Mouse (Mus musculus): ENCODE data around the gene Rps8. TPM values are rescaled to one million over a fixed set of nuclear protein-coding genes. Genes with fewer than 3 reads are reported as not detected.
A peak's percentile ranks its signal among the peaks of the same experiment; 100 is the strongest.

The Rps8 gene
- total RNA-seq, 1 experiment from 2014 or later: 1,241 TPM

DNA sequence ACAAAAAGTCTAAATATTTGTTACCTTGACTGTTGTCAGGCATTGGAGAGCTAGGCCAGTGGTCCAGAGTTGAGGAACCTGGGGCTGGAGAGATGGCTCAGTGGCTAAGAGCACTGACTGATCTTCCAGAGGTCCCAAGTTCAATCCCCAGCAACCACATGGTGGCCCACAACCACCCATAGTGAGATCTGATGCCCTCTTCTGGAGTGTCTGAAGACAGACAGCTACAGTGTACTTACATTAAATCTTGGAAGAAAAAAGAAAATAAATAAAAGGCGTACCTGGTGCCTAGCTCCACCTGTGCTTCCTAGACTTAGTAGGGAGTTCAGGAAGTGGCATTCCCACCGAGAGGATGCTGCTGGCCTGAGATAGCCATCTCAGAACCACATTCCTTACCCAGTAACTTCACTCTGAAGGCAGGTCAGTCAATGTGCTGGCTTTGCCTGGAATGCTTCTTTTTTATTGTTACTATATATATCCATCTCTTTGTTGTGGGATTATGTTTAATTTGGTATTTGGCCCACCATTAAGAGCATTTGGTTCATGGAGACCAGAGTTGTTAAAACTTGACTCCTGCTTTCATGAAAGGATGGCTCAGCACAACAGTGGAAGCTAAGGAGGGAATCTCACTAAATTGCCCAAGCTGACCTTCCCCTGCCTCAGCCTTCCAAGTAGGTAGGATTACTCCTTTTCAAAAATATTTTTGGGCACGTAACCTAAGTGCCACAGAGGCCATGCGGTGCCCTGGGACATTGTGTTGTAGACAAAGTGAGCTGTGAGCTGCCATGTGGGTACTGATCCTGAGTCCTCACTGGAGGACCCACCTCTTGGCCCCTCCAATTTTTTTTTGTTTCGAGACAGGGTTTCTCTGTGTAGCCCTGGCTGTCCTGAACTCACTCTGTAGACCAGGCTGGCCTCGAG is 6.5 kb downstream of the Rps8 start:
- no peak for ATAC-seq (replicated peaks; ENCODE audit: insufficient number of reproducible peaks, low FRiP score, low TSS enrichment, poor library complexity, severe bottlenecking)

GRCm38 (mm10) chr4:117148815-117149214 is 7.2 kb downstream of the Rps8 start:
- no peak for ATAC-seq (replicated peaks; ENCODE audit: insufficient number of reproducible peaks, low FRiP score, low TSS enrichment, poor library complexity, severe bottlenecking)

GRCm38 (mm10) chr4:117148047-117148713 is 7.9 kb downstream of the Rps8 start:
- no peak for ATAC-seq (replicated peaks; ENCODE audit: insufficient number of reproducible peaks, low FRiP score, low TSS enrichment, poor library complexity, severe bottlenecking)

GRCm38 (mm10) chr4:117146176-117146575 is 9.9 kb downstream of the Rps8 start:
- ATAC-seq (replicated peaks; ENCODE audit: insufficient number of reproducible peaks, low FRiP score, low TSS enrichment, poor library complexity, severe bottlenecking): peak; percentile 77

- ATAC-seq (replicated peaks; ENCODE audit: insufficient number of reproducible peaks, low FRiP score, low TSS enrichment, poor library complexity, severe bottlenecking): no peak
Measured at GRCm38 (mm10) chr4:117145248-117145647, 10.8 kb downstream of the Rps8 start.

GRCm38 (mm10) chr4:117143023-117143422 is 13.0 kb downstream of the Rps8 start:
- ATAC-seq (replicated peaks; ENCODE audit: insufficient number of reproducible peaks, low FRiP score, low TSS enrichment, poor library complexity, severe bottlenecking): no peak

DNA sequence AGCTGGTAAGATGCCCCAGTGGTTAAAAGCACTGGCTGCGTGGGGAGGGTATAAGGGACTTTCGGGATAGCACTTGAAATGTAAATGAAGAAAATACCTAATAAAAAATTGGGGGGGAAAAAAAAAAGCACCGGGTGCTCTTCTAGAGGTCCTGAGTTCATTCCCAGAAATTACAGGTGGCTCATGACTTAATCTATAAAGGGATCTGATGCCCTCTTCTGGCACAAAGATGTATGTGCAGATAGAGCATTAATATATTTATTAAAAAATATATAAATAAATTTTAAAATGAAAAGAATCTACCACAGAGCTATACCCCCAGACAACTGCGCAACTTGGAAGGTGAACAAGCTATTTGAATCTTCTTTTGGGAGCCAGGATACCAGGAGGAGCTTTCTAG is 15.4 kb downstream of the Rps8 start:
- no peak for ATAC-seq (replicated peaks; ENCODE audit: insufficient number of reproducible peaks, low FRiP score, low TSS enrichment, poor library complexity, severe bottlenecking)

- ATAC-seq (replicated peaks; ENCODE audit: insufficient number of reproducible peaks, low FRiP score, low TSS enrichment, poor library complexity, severe bottlenecking): no peak
Measured at GRCm38 (mm10) chr4:117139217-117139612, 16.8 kb downstream of the Rps8 start.

- ATAC-seq (replicated peaks; ENCODE audit: insufficient number of reproducible peaks, low FRiP score, low TSS enrichment, poor library complexity, severe bottlenecking): no peak
Measured at GRCm38 (mm10) chr4:117138295-117139216, 17.5 kb downstream of the Rps8 start.

GRCm38 (mm10) chr4:117136034-117136433 is 20.0 kb downstream of the Rps8 start:
- peak; percentile 60 for ATAC-seq (replicated peaks; ENCODE audit: insufficient number of reproducible peaks, low FRiP score, low TSS enrichment, poor library complexity, severe bottlenecking)

DNA sequence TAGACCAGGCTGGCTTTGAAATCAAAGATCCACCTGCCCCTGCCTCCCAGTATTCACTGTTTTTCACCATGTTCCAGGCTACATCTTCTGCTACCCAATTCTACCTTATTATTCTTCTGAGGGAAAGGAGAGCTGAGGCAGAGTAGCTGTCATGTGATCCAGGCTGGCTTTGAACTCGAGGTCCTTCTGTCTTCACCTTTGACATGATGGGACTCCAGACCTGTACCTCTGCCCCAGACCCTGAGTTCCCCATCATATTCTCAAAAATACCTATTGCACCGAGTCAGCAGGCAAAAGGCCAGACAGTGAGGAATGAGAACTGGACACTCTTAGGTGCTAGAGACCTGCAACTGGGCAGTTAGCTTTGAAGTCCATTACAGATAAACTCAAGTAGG is 21.4 kb downstream of the Rps8 start:
- no peak for ATAC-seq (replicated peaks; ENCODE audit: insufficient number of reproducible peaks, low FRiP score, low TSS enrichment, poor library complexity, severe bottlenecking)

- peak; percentile 93 for ATAC-seq (replicated peaks; ENCODE audit: insufficient number of reproducible peaks, low FRiP score, low TSS enrichment, poor library complexity, severe bottlenecking)
Measured at GRCm38 (mm10) chr4:117133817-117134600, 22.0 kb downstream of the Rps8 start, which contains the start of gene Plk3. Gene Plk3, minus strand, starts transcription at chr4:117133963.

- ATAC-seq (replicated peaks; ENCODE audit: insufficient number of reproducible peaks, low FRiP score, low TSS enrichment, poor library complexity, severe bottlenecking): no peak
Measured at GRCm38 (mm10) chr4:117133366-117133796, 22.7 kb downstream of the Rps8 start.

- no peak for ATAC-seq (replicated peaks; ENCODE audit: insufficient number of reproducible peaks, low FRiP score, low TSS enrichment, poor library complexity, severe bottlenecking)
Measured at GRCm38 (mm10) chr4:117132794-117133143, 23.3 kb downstream of the Rps8 start.

- ATAC-seq (replicated peaks; ENCODE audit: insufficient number of reproducible peaks, low FRiP score, low TSS enrichment, poor library complexity, severe bottlenecking): no peak
Measured at GRCm38 (mm10) chr4:117131890-117132793, 23.9 kb downstream of the Rps8 start.

GRCm38 (mm10) chr4:117131198-117131597 is 24.8 kb downstream of the Rps8 start:
- no peak for ATAC-seq (replicated peaks; ENCODE audit: insufficient number of reproducible peaks, low FRiP score, low TSS enrichment, poor library complexity, severe bottlenecking)

GRCm38 (mm10) chr4:117130790-117131189 is 25.3 kb downstream of the Rps8 start:
- no peak for ATAC-seq (replicated peaks; ENCODE audit: insufficient number of reproducible peaks, low FRiP score, low TSS enrichment, poor library complexity, severe bottlenecking)
